Mouse (Mus musculus) ES-E14 (cell line): ENCODE measurements at regions not wholly inside any gene's neighbourhood (a gene's known extent, or its start where the extent isn't known, plus 50 kb on each side); places are given as distances from the start of the nearest gene placed in this dataset.

ENCODE experiments used
- DNase-seq: peaks from one replicate; pipeline ENCODE4 v3.0.0-alpha.2; 2013; ENCODE audit warnings: low read depth, low spot score
- H3K27ac ChIP-seq: 2 replicates; pipeline ENCODE4 v1.5.1; 2012; ENCODE audit warnings: low read depth, mild to moderate bottlenecking, low read length, moderate library complexity, mixed read lengths; ENCODE audit not compliant: poor library complexity, insufficient read depth, severe bottlenecking
- H3K36me3 ChIP-seq: 2 replicates; pipeline ENCODE4 v1.6.1; 2012; ENCODE audit warnings: mild to moderate bottlenecking, low read length, moderate library complexity, mixed read lengths; ENCODE audit not compliant: control insufficient read depth, poor library complexity, insufficient read depth, severe bottlenecking
- H3K4me1 ChIP-seq, 2 experiments: fragments of 150-350 bp in 1 of 2; sonication (generic) in 1 of 2; 2 replicates each; pipeline ENCODE4 v1.6.1; 2012; ENCODE audit warnings: low read length in 2 of 2, mild to moderate bottlenecking in 1 of 2, mixed read lengths in 1 of 2; ENCODE audit not compliant: control insufficient read depth in 2 of 2, insufficient read depth in 2 of 2, poor library complexity in 1 of 2
- H3K4me3 ChIP-seq, 2 experiments: fragments of 150-350 bp in 1 of 2; sonication (generic) in 1 of 2; 2 replicates each; pipeline ENCODE4 v1.5.1; 2012; ENCODE audit warnings: low read length in 2 of 2, low read depth in 1 of 2, mild to moderate bottlenecking in 1 of 2, mixed read lengths in 1 of 2; ENCODE audit not compliant: insufficient read depth in 1 of 2, poor library complexity in 1 of 2, severe bottlenecking in 1 of 2
- H3K9ac ChIP-seq: 2 replicates; pipeline ENCODE4 v1.6.1; 2012; ENCODE audit warnings: low read depth, mild to moderate bottlenecking, low read length, mixed read lengths; ENCODE audit not compliant: poor library complexity, insufficient read depth, severe bottlenecking
- H3K9me3 ChIP-seq: fragments of 150-350 bp; sonication (generic); 2 replicates; pipeline ENCODE4 v1.6.1; 2012; ENCODE audit warnings: low read depth, mild to moderate bottlenecking, low read length; ENCODE audit not compliant: control insufficient read depth, insufficient read depth
- CHD2 ChIP-seq: IDR thresholded peaks from 2 replicates; pipeline ENCODE4 v1.6.1; 2014; ENCODE audit warnings: mild to moderate bottlenecking, low read depth, low read length, inconsistent platforms
- HCFC1 ChIP-seq: IDR thresholded peaks from 2 replicates; pipeline ENCODE4 v1.6.1; 2012; ENCODE audit warnings: low read length, inconsistent platforms, borderline replicate concordance; ENCODE audit not compliant: insufficient read depth
- MAFK ChIP-seq: IDR thresholded peaks from 2 replicates; pipeline ENCODE4 v1.6.1; 2014; ENCODE audit warnings: mild to moderate bottlenecking, low read depth, low read length, inconsistent platforms; ENCODE audit not compliant: insufficient read depth
- ZC3H11A ChIP-seq: IDR thresholded peaks from 2 replicates; pipeline ENCODE4 v1.6.1; 2012; ENCODE audit warnings: low read depth, mild to moderate bottlenecking, inconsistent platforms, low read length, borderline replicate concordance
- ZNF384 ChIP-seq: IDR thresholded peaks from 2 replicates; pipeline ENCODE4 v1.6.1; 2012; ENCODE audit warnings: low read depth, low read length, inconsistent platforms
- in situ Hi-C, 2 experiments: fragments of 600-800 bp; cut with MboI; formaldehyde crosslinking; loops; one replicate each; pipeline ENCODE4 v1.15.1; 2025; ENCODE audit warnings: low sequenced_read_pairs in 2 of 2, inconsistent platforms in 1 of 2; ENCODE audit not compliant: unreplicated experiment in 2 of 2

DNA sequence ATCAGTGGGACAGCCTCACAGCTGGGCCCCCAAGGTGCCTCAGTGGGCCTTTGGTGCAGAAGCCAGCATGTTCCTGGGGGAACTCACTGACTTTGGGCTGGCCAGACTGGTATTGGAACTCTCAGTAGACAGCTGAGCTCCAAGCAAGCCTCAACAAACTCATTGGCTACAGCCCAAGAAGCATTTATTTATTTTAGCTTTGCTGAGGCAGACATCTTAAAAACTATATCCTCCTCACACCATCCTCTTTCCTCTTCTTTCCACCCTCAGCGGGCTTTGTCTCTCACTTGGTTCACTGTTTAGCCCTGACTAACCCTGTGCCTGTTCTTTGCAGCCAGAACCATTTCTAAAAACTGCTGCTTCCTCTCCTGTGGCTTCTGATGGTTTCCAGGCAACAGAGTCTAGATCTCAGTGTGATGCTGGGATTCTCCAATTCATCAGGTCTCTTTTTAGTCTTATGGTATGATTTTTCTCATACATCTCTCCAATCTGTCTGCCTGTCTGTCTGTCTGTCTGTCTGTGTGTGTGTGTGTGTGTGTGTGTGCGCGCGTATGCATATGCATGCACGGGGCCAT, 328.6 kb upstream of the Eif4g2 start:
- in situ Hi-C loops = no loop called here
- Histone ChIP-seq H3K4me3 (no peak overlapping the region), H3K36me3 (no peaks in the 10 kb centered on the region), H3K27ac (no peak overlapping the region), H3K4me1 (no peaks in the 10 kb centered on the region), H3K9me3 (no peaks in the 10 kb centered on the region), H3K9ac (no peak overlapping the region)
- no peak for TF ChIP-seq MAFK
- TF ChIP-seq CHD2 = no peak
- no peak for TF ChIP-seq ZC3H11A
- no peak for TF ChIP-seq HCFC1
- no peak for TF ChIP-seq ZNF384
- DNase-seq = no peak

DNA sequence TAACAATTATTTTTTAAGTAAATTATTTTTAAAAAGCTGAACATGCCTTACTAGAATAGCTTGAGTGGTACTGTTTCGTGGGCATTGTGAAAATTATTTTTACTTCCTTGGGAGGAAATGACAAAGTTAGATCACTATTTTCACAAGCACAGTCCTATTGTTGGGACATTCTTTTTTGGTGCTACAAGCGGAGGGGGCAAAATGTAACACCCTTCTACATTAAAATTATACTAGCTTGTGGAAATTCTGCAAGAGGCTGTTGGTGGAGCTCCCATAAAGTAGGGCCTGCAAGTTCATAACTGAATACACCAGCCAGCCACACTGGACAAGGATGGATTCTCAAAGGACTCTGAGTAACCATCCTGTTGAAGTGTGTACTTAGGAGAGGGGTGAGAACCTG, 313.1 kb upstream of the Eif4g2 start:
- no peak overlapping the region for H3K9ac ChIP-seq
- no peak for DNase-seq
- no peaks in the 10 kb centered on the region for H3K9me3 ChIP-seq
- no peaks in the 10 kb centered on the region for H3K4me1 ChIP-seq
- H3K27ac ChIP-seq = no peak overlapping the region
- H3K4me3 ChIP-seq = no peak overlapping the region
- no peak for TF ChIP-seq HCFC1
- no peak for TF ChIP-seq MAFK
- TF ChIP-seq ZNF384 = no peak
- TF ChIP-seq ZC3H11A = no peak
- TF ChIP-seq CHD2 = no peak
- no peaks in the 10 kb centered on the region for H3K36me3 ChIP-seq
- in situ Hi-C loops = no loop called here

GRCm38 (mm10) chr7:111395111-111395510, 312.3 kb upstream of the Eif4g2 start:
- H3K9ac ChIP-seq = no peak overlapping the region
- TF ChIP-seq ZNF384 (no peak), HCFC1 (no peak), MAFK (no peak), ZC3H11A (no peak), CHD2 (no peak)
- DNase-seq = no peak
- no peak overlapping the region for H3K4me3 ChIP-seq
- no peaks in the 10 kb centered on the region for H3K36me3 ChIP-seq
- no peak overlapping the region for H3K27ac ChIP-seq
- no peaks in the 10 kb centered on the region for H3K4me1 ChIP-seq
- in situ Hi-C loops = no loop called here
- no peaks in the 10 kb centered on the region for H3K9me3 ChIP-seq

- in situ Hi-C loops = no loop called here
- Histone ChIP-seq H3K4me3 (no peak overlapping the region), H3K9me3 (no peaks in the 10 kb centered on the region), H3K9ac (no peak overlapping the region), H3K4me1 (no peaks in the 10 kb centered on the region), H3K27ac (no peak overlapping the region), H3K36me3 (no peaks in the 10 kb centered on the region)
- DNase-seq = no peak
- no peak for TF ChIP-seq HCFC1
- TF ChIP-seq ZC3H11A = no peak
- no peak for TF ChIP-seq CHD2
- no peak for TF ChIP-seq ZNF384
- no peak for TF ChIP-seq MAFK
These were observed 311.0 kb upstream of the Eif4g2 start for GRCm38 (mm10) chr7:111393846-111394245.

DNA sequence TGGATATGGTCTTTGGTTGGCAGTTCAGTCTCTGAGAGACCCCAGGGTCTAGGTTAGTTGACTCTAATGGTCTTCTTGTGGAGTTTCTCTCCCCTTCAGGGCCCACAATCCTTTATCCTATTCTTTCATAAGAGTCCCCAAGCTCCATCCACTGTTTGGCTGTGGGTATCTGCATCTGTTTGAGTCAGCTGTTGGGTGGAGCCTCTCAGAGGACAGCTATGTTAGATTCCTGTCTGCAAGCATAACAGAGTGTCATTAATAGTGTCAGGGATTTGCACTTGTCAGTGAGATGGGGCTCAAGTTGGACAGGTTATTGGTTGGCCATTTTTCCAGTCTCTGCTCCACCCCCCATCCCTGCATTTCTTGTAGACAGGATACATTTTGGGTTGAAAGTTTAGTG, 306.9 kb upstream of the Eif4g2 start:
- Histone ChIP-seq H3K9me3 (no peaks in the 10 kb centered on the region), H3K4me3 (no peak overlapping the region), H3K4me1 (no peaks in the 10 kb centered on the region), H3K27ac (no peak overlapping the region), H3K9ac (no peak overlapping the region), H3K36me3 (no peaks in the 10 kb centered on the region)
- TF ChIP-seq HCFC1 (no peak), MAFK (no peak), ZC3H11A (no peak), ZNF384 (no peak), CHD2 (no peak)
- DNase-seq = no peak
- in situ Hi-C loops = no loop called here
